Mouse (Mus musculus) brain, embryonic 14.5 days (tissue): ENCODE measurements around the gene Yy1. TPM values are rescaled to one million over a fixed set of nuclear protein-coding genes. Genes with fewer than 3 reads are reported as not detected.

Source experiments
- DNase-seq: peaks from one replicate; pipeline ENCODE4 v3.0.0-alpha.2; 2011; ENCODE audit warnings: low read depth
- CTCF ChIP-seq: fragments of 200-500 bp; IDR thresholded peaks from 2 replicates; pipeline ENCODE4 v1.5.1; 2012; ENCODE audit warnings: inconsistent platforms, mild to moderate bottlenecking, moderate library complexity, borderline replicate concordance; ENCODE audit not compliant: insufficient read depth, insufficient read length; ENCODE audit errors: extremely low read depth
- POLR2A ChIP-seq: fragments of 200-500 bp; IDR thresholded peaks from 2 replicates; pipeline ENCODE4 v1.6.1; 2012; ENCODE audit warnings: mild to moderate bottlenecking, inconsistent platforms, borderline replicate concordance; ENCODE audit not compliant: poor library complexity, insufficient read depth, insufficient read length, severe bottlenecking; ENCODE audit errors: extremely low read depth
- polyA plus RNA-seq: library from polyadenylated mRNA; depleted of rRNA; stranded (reverse); fragments of >200 nt; gene quantifications from 2 replicates; pipeline ENCODE4 v1.2.3, GENCODE M21; 2012; rRNA removed

The Yy1 gene
- polyA plus RNA-seq = 26.5 and 33.6 TPM in 2 replicates

DNA sequence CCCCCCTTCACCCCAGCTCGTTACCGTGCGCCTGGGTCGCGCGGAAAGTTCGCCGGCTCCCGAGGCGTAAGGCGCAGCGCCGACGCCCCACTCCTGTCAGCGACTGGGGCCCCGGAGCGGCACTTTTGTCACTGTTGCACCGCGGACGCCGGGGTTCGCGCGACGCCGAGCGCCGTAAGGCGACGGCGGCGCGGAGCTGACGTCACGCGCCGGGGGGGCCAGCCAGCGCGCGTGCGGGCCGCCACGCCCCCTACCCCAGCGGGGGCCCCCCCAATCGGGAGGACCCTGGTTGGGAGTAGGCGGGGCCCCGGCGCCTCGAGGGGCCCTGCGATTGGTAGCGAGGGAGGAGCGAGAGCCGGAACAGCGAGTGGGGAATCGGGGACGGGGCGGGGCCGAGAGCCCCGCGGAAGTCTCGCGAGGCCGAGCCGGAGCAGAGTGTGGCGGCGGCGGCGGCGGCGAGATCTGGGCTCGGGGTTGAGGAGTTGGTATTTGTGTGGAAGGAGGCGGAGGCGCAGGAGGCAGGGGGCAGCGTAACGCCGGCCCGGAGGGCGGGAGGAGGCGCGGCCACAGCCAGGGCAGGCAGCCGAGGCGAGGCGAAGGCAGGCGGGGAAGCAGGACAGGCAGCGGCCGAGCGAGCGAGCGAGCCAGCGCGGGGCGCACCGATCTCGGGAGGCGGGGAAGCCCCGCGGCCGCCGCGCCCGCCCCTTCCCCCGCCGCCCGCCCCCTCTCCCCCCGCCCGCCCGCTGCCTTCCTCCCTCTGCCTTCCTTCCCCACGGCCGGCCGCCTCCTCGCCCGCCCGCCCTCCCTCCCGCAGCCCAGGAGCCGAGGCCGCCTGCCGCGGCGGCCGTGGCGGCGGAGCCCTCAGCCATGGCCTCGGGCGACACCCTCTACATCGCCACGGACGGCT, at the start of gene Yy1:
Yy1 (plus strand) TSS at position 428 of the 907 bp plus-strand sequence.
- no peak for TF ChIP-seq CTCF
- TF ChIP-seq POLR2A = peak; percentile 87
- DNase-seq = peak; percentile 99

DNA sequence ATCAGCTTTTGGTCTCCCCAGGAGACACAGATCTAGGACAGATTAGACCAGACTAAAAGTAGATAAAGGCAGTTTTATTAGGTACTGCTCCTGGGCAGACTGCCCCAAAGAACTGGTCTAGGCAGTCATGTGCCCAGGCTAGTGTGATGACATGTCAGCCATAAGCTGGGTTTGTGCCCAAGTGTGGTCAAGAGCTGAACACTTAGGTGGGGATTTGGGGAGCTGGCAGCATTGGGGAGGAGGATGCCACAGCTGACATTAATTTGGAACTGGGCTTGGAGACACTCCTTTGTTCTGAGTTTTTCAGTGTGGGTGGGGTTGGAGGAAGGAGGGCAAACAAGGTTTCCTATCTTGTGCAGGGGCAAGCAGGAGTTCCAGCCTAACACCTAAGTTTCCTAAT, 46.8 kb upstream of the Yy1 start:
- TF ChIP-seq CTCF (no peak), POLR2A (no peak)
- DNase-seq = no peak

DNA sequence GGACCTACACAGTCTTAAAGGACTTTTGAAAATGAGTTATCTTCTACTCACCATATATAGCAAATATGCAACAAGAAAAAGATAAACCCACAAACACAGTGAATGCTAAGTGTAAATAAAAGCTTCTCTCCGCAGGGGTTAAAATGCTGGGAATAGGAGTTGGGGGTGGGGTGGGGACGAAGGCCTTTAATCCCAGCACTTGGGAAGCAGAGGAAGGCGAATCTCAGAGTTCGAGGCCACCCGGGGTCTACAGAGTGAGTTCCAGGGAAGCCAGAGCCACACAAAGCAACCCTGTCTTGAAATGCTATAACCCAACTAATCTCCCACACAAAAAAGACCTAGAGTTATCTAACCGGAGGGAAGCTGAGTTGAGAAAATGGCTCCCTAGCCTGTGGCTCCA, 43.8 kb upstream of the Yy1 start:
- DNase-seq = no peak
- TF ChIP-seq POLR2A = no peak
- no peak for TF ChIP-seq CTCF

DNA sequence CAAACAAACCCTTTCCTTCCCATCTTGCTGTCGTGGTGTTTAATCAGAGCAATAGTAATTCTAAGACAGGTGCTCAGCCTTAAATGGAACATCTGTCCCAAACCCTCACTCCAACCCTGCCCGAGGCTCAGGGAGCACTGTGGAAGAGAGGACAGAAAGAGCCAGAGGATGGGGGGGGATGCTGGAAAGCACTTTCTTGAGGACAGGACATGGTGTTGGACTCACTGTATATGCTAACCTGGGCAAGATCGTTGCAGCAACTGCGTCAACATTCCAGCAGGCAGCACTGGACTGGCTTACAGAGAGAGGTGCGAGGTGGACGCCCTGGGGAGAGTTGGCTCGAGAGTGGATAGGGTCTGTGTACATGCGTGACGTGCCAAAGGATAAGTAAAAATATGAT, 43.3 kb upstream of the Yy1 start:
- DNase-seq = no peak
- no peak for TF ChIP-seq POLR2A
- TF ChIP-seq CTCF = no peak

DNA sequence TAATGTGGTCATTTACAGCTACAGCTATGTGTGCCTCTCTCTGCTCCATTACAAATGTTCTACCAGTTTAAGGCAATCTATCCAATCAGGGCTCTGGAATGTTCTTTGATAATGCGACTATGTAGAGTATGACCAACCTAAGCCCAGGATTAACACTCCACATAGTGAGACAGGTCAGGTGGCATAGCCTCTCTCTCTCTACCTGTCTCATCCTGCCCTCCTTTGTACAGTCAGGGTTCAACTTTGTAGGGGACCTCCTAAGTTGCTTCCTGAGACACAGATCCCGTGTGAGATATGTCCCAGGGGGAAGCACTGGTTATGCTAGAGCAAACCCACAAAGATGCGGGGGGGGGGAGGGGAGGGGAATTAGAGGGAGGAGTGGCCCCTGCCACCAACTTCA, 42.5 kb upstream of the Yy1 start:
- DNase-seq = no peak
- TF ChIP-seq POLR2A (no peak), CTCF (no peak)

DNA sequence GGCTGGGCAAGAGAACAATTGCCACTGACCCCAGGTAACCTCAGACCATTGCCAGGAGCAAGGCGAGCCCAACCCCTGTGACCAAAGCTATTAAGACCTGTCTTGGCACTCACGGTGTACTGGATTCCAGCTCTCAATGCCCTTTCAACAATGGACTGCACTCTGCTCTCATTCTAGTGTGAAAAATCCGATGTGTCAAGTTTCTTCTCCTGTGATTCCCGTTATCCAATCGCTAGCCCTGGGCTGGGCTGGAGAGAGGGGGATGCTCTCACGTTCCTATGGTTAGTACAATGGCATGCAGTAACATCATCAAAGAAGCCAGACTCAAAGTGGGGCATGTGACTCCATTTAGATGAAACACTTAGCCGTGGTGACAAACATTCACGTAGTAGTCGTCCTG, 41.0 kb upstream of the Yy1 start:
- TF ChIP-seq POLR2A (no peak), CTCF (no peak)
- peak; percentile 14 for DNase-seq

DNA sequence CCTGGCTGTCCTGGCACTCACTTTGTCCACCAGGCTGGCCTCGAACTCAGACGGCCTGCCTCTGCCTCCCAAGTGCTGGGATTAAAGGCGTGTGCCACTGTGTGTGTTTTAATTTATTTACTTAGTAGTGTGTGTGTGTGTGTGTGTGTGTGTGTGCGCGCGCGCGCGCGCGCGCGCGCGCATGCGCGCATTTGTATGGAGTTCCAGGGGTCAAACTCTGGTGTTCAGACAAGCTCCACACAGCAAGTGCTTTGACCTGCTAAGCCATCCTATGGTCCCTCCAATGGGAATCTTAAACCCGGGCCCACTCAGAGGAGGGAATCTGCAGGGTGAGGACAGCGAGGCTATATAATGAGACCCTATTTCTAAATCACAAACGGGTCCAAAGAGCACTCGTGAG, 37.6 kb upstream of the Yy1 start:
- no peak for TF ChIP-seq CTCF
- TF ChIP-seq POLR2A = no peak
- no peak for DNase-seq

DNA sequence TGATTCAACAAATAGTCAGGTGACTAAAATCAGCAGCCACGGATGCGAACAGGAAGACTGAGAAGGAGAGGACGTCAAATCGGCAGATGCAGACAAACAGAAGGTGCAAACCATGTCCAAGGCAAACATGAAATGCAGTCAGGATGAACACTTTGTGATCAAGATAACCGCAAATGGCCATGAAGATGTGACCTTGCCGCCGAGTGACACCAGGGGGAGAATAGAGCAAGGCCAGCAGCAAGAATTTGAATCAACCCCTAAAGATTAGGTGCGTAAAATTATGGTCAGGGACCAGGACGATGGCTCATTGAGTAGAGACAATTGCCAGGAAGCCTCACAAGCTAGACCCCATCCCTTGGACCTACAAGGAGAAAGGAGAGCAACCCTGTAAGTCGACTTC, 36.2 kb upstream of the Yy1 start:
- TF ChIP-seq CTCF (no peak), POLR2A (no peak)
- DNase-seq = no peak

DNA sequence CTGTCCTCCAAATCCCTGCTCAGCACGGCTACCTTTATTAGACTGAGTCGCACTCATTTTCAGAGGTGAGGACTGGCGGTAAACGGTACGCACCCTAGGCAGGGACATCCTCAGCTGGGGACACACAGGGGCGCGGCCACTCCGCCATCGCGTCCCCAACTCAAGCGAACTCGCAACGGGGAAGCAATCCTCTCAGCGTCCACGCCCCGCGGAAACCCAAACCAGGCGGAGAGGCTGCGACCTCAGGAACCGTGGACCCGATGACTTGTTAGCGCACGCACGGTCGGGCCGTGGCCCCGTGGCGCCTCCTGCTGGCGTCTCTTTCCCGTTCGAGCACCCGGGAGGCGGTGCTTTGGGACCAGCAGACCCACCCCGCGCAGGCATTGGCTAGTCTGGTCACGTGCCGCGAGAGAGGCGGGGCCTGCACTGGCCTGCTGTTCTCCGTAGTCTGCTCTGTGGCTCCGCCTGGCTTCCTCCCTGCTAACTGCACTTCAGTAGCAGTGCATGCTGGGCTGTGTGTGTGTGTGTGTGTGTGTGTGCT, 35.0 kb upstream of the Yy1 start:
- DNase-seq = peak; percentile 98

DNA sequence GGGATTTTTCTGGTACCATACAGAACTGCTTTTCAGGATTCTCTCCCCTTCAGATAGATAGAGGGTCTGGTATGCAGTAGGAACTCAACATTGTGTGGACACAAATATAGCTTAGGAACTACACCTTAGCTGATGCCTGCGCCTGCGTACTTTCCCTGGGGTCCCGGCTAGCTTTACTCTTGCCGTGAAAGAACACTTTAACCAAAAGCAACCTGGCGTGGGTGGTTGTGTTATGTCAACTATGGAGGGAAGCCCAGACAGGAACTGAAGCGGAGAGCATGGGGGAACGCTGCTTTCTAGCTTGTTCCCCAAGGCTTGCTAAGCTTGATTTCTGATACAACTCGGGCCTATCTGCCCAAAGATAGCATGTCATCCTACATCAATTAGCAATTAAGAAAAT, 34.5 kb upstream of the Yy1 start:
- no peak for DNase-seq
- no peak for TF ChIP-seq CTCF
- no peak for TF ChIP-seq POLR2A

More for the DNA sequence above, 35.0 kb upstream of the Yy1 start:
- TF ChIP-seq CTCF (peak; percentile 73), POLR2A (peak; percentile 53; the same call in 1 of the 2 replicates)

DNA sequence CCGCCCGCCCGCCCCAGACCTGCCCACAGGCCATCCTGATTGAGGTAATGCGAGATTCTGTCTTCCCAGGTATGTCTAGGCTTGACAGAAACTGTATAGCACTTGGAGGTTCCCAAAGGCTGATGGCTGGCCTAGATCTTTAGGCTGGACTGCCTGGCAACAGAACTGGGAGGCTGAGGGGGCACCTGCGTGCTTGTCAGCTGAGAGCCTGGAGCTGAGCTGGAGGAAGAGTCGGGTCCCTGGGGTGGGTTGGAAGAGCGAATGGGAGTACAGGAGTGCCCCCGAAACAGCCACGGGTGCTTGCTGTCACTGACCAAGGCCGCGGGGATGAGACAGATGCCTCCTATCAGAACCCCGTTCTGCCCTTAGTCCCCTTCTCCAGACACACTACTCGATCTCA, 34.1 kb upstream of the Yy1 start:
- no peak for DNase-seq
- TF ChIP-seq POLR2A (no peak), CTCF (no peak)

DNA sequence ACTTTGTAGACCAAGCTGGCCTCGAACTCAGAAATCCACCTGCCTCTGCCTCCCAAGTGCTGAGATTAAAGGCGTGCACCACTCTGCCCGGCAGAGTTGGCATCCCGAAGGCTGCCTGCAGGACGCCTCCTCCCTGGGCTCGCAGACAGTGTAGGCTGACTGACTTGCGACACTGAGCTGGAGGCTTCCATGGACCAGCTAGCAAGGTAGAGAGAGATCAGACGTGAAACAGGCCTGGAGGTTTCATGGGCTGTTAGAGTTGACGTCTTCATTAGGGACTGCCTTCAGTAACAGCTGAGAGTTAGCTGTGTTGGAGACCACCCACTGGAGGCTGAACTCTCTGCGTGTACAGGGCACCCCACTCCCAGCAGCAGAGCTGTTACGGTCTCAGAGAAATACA, 33.5 kb upstream of the Yy1 start:
- no peak for DNase-seq
- no peak for TF ChIP-seq POLR2A
- TF ChIP-seq CTCF = no peak
